Mouse (Mus musculus): ENCODE data around the gene Fbxw5. TPM values are rescaled to one million over a fixed set of nuclear protein-coding genes. Genes with fewer than 3 reads are reported as not detected.

Fbxw5 gene
- total and polyA plus RNA-seq, 3 experiments, result 29.2 to 65.6 TPM; not detected in 1

DNA sequence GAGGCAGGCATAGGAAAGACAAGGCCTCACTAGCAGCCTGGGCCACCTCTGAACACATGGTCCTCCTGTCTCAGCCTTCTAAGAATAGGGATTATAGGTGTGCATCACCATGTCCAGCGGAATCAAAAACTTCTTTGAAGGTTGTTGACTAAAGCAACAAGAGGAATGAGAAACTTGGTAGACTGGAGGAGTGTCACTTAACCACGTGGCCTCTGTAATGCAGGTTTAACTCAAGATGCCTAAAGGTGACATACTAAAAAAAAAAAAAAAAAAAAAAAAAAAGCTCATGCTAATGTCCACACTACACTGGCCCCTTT, 34.3 kb downstream of the Fbxw5 start:
- peaks cover 3 to 18% of the 10 kb centered on the region in 2 experiments for H3K36me3 ChIP-seq (ENCODE audit: control insufficient read depth in 1 of 2, insufficient read depth in 2 of 2, low read length in 2 of 2)

DNA sequence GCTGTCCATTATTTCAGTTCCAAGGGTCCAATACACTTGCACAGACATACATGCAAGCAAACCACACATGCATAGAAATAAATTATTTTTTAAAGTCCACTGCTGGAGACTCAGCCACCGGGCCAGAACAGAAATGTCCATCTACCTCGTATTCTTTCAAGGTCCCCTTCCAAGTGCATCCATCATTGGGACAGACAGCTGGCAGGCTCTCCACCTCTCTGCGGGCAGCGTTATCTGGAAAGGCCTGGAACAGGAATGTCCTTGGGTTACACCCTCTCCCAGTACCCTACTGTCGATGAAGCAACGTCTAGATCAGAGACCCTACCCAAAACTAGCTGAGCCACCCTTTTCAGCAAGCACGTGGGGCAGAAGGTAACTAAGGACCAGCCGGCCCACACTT, 36.0 kb downstream of the Fbxw5 start:
- Histone ChIP-seq H3K27ac (ENCODE audit: control insufficient read depth, low read depth, low read length) (no peak overlapping the region), H3K9ac (ENCODE audit: control insufficient read depth, low read depth, low read length, poor library complexity, severe bottlenecking) (no peak overlapping the region), H3K4me1 (ENCODE audit: control insufficient read depth in 1 of 2, insufficient read depth in 2 of 2, low read length in 2 of 2) (peaks cover 0 to 8% of the 10 kb centered on the region in 2 experiments; a peak in 3 of 4 replicates), H3K9me3 (replicated peaks; ENCODE audit: insufficient read depth, low read length) (no peaks in the 10 kb centered on the region), H3K79me2 (ENCODE audit: control insufficient read depth, insufficient read depth, low read length, poor library complexity) (no peaks in the 10 kb centered on the region; the same call in 1 of the 2 replicates), H3K36me3 (ENCODE audit: control insufficient read depth in 1 of 2, insufficient read depth in 2 of 2, low read length in 2 of 2) (peaks cover 3 to 14% of the 10 kb centered on the region in 2 experiments), H3K27me3 (ENCODE audit: control insufficient read depth in 1 of 2, insufficient read depth in 2 of 2, low read length in 2 of 2) (no peaks in the 10 kb centered on the region), H3K4me3 (ENCODE audit: control insufficient read depth in 1 of 2, insufficient read depth in 1 of 2, low read depth in 2 of 2, low read length in 2 of 2) (no peak overlapping the region)
- TF ChIP-seq BHLHE40 (IDR thresholded peaks at IDR 0.05; ENCODE audit: borderline replicate concordance, low read depth, low read length), result no peak
- TF ChIP-seq SMC3 (IDR thresholded peaks at IDR 0.05; ENCODE audit: low read depth, low read length), result no peak
- TF ChIP-seq JUND (IDR thresholded peaks at IDR 0.05; ENCODE audit: low read depth, low read length), result no peak
- no peak for TF ChIP-seq NRF1 (IDR thresholded peaks at IDR 0.05; ENCODE audit: insufficient read depth, low read depth, low read length, poor library complexity, severe bottlenecking)
- no peak for TF ChIP-seq MYC (IDR thresholded peaks at IDR 0.05; ENCODE audit: low read depth, low read length)
- TF ChIP-seq CTCF (IDR thresholded peaks at IDR 0.05 in 2 of 3, conservative IDR thresholded peaks at IDR 0.05 in 1 of 3; ENCODE audit: control insufficient read depth in 1 of 3, insufficient read depth in 1 of 3, low read depth in 2 of 3, low read length in 3 of 3, poor library complexity in 1 of 3, severe bottlenecking in 1 of 3), result no peak
- no peak for TF ChIP-seq RAD21 (IDR thresholded peaks at IDR 0.05; ENCODE audit: low read depth, low read length)
- no peak for TF ChIP-seq MXI1 (IDR thresholded peaks at IDR 0.05; ENCODE audit: low read depth, low read length)
- no peak for TF ChIP-seq ZKSCAN1 (IDR thresholded peaks at IDR 0.05; ENCODE audit: low read depth, low read length)
- no peak for DNase-seq (ENCODE audit: low read depth, low spot score)

More for the DNA sequence above, 34.3 kb downstream of the Fbxw5 start:
- no peak for TF ChIP-seq MYB (IDR thresholded peaks at IDR 0.05; ENCODE audit: low read depth, low read length)
- no peak for TF ChIP-seq HCFC1 (IDR thresholded peaks at IDR 0.05; ENCODE audit: low read depth, low read length)
- Histone ChIP-seq H3K27me3 (ENCODE audit: control insufficient read depth in 1 of 2, insufficient read depth in 2 of 2, low read length in 2 of 2) (no peaks in the 10 kb centered on the region), H3K27ac (ENCODE audit: control insufficient read depth, low read depth, low read length) (peak overlapping the region; percentile 55; the same call in 1 of the 2 replicates), H3K4me3 (ENCODE audit: control insufficient read depth in 1 of 2, insufficient read depth in 1 of 2, low read depth in 2 of 2, low read length in 2 of 2) (no peak overlapping the region), H3K4me1 (ENCODE audit: control insufficient read depth in 1 of 2, insufficient read depth in 2 of 2, low read length in 2 of 2) (peaks cover 0 to 8% of the 10 kb centered on the region in 2 experiments; a peak in 3 of 4 replicates), H3K79me2 (ENCODE audit: control insufficient read depth, insufficient read depth, low read length, poor library complexity) (no peaks in the 10 kb centered on the region; the same call in 1 of the 2 replicates), H3K9me3 (replicated peaks; ENCODE audit: insufficient read depth, low read length) (no peaks in the 10 kb centered on the region), H3K9ac (ENCODE audit: control insufficient read depth, low read depth, low read length, poor library complexity, severe bottlenecking) (no peak overlapping the region; the same call in 1 of the 2 replicates)
- DNase-seq (ENCODE audit: low read depth, low spot score), result no peak

DNA sequence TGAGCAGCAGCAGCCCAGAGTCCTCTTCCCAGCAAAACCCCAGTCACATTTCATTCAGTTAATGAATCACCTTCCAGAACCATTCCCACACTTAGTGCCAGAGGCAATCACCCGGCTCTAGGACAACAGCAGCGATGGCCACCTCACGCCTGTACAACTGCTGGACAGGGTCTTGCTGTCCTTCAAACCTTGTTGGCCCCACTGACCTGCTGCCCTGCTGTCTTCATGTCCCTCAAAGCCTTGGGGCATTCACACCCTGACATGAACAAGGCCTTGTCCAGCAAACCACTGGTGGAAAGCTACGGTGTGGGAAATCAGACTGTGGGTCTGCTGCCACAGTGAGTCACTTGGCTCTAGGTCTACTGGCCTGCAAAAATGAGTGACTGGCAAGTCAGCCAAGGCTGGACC, 40.0 kb downstream of the Fbxw5 start:
- Histone ChIP-seq H3K27ac (ENCODE audit: control insufficient read depth, low read depth, low read length) (no peak overlapping the region), H3K27me3 (ENCODE audit: control insufficient read depth in 1 of 2, insufficient read depth in 2 of 2, low read length in 2 of 2) (no peaks in the 10 kb centered on the region), H3K36me3 (ENCODE audit: control insufficient read depth in 1 of 2, insufficient read depth in 2 of 2, low read length in 2 of 2) (peaks cover 0 to 4% of the 10 kb centered on the region in 2 experiments; a peak in 2 of 4 replicates), H3K9ac (ENCODE audit: control insufficient read depth, low read depth, low read length, poor library complexity, severe bottlenecking) (no peak overlapping the region), H3K79me2 (ENCODE audit: control insufficient read depth, insufficient read depth, low read length, poor library complexity) (peaks cover 20% of the 10 kb centered on the region), H3K4me1 (ENCODE audit: control insufficient read depth in 1 of 2, insufficient read depth in 2 of 2, low read length in 2 of 2) (peaks cover 0 to 3% of the 10 kb centered on the region in 2 experiments; a peak in 1 of 4 replicates), H3K4me3 (ENCODE audit: control insufficient read depth in 1 of 2, insufficient read depth in 1 of 2, low read depth in 2 of 2, low read length in 2 of 2) (no peak overlapping the region), H3K9me3 (replicated peaks; ENCODE audit: insufficient read depth, low read length) (no peaks in the 10 kb centered on the region)
- TF ChIP-seq CTCF (IDR thresholded peaks at IDR 0.05 in 2 of 3, conservative IDR thresholded peaks at IDR 0.05 in 1 of 3; ENCODE audit: control insufficient read depth in 1 of 3, insufficient read depth in 1 of 3, low read depth in 2 of 3, low read length in 3 of 3, poor library complexity in 1 of 3, severe bottlenecking in 1 of 3), result no peak
- TF ChIP-seq ZNF384 (IDR thresholded peaks at IDR 0.05; ENCODE audit: low read depth, low read length), result no peak
- TF ChIP-seq ELF1 (IDR thresholded peaks at IDR 0.05; ENCODE audit: low read depth, low read length), result no peak
- TF ChIP-seq POLR2AphosphoS5 (IDR thresholded peaks at IDR 0.05; ENCODE audit: borderline replicate concordance, low read depth, low read length), result no peak
- TF ChIP-seq GATA1 (IDR thresholded peaks at IDR 0.05; ENCODE audit: low read depth, low read length), result no peak
- no peak for TF ChIP-seq MEF2A (IDR thresholded peaks at IDR 0.05; ENCODE audit: extremely low read depth, insufficient replicate concordance, low read depth, low read length, poor library complexity, severe bottlenecking)
- TF ChIP-seq UBTF (IDR thresholded peaks at IDR 0.05; ENCODE audit: borderline replicate concordance, insufficient read depth, low read depth, low read length), result no peak
- no peak for TF ChIP-seq USF2 (IDR thresholded peaks at IDR 0.05; ENCODE audit: borderline replicate concordance in 1 of 2, insufficient read depth in 1 of 2, low read depth in 1 of 2, low read length in 2 of 2)
- no peak for TF ChIP-seq EP300 (IDR thresholded peaks at IDR 0.05; ENCODE audit: low read depth in 1 of 2, low read length in 2 of 2)
- no peak for TF ChIP-seq SIN3A (IDR thresholded peaks at IDR 0.05; ENCODE audit: low read length)
- TF ChIP-seq CHD1 (IDR thresholded peaks at IDR 0.05; ENCODE audit: low read depth, low read length), result no peak
- TF ChIP-seq BHLHE40 (IDR thresholded peaks at IDR 0.05; ENCODE audit: borderline replicate concordance, low read depth, low read length), result no peak
- no peak for DNase-seq (ENCODE audit: low read depth, low spot score)
